Mouse (Mus musculus) lung, adult 2 months (tissue): ENCODE measurements at regions not wholly inside any gene's neighbourhood (a gene's known extent, or its start where the extent isn't known, plus 50 kb on each side); places are given as distances from the start of the nearest gene placed in this dataset.

Experiments
- DNase-seq: peaks from one replicate; pipeline ENCODE4 v3.0.0; 2022
- H3K4me1 ChIP-seq: fragments of 200-500 bp; 2 replicates; pipeline ENCODE4 v1.6.1; 2011; ENCODE audit warnings: low read length; ENCODE audit not compliant: control insufficient read depth, insufficient read depth
- H3K4me3 ChIP-seq: fragments of 200-500 bp; replicated peaks from 2 replicates; pipeline ENCODE3; 2011; ENCODE audit warnings: low read depth, mild to moderate bottlenecking, control low read depth, low read length; ENCODE audit errors: extremely low read depth
- CTCF ChIP-seq: fragments of 200-500 bp; IDR thresholded peaks from 2 replicates; pipeline ENCODE4 v1.5.1; 2011; ENCODE audit warnings: mild to moderate bottlenecking, low read length, control low read depth; ENCODE audit not compliant: insufficient read depth
- POLR2A ChIP-seq: fragments of 200-500 bp; IDR thresholded peaks from 2 replicates; pipeline ENCODE4 v1.6.1; 2011; ENCODE audit warnings: low read depth, mild to moderate bottlenecking, control low read depth, low read length, borderline replicate concordance; ENCODE audit errors: extremely low read depth
- WGBS: fragments of 180-500 bp; shearing (Covaris S2); methylation state at CpG from one replicate; pipeline ENCODE4 v1.1.7; 2018; 5-methylcytosine and 5-hydroxymethylcytosine counted together

DNA sequence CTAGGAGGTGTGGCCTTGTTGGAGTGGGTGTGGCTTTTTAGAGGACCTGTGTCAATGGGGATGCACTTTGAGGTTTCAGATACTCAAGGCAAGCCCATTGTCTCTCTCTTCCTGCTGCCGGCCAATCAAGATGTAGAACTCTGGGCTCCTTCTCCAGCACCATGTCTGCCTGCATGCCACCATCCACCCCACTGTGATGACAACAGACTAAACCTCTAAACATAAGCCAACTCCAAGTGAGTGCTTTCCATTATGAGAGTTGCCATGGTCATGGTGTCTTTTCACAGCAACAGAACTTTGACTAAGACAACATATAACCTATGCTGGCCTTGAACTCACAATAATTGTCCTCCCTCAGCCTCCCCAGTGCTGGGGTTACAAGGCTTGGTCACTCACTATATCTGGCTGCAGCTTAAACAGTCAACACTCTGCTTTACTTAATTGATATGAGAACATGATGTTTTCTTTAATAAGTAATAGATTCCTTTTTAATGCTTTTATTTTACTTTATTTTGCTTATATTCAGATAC lies 246.7 kb upstream of the Tsc22d2 start:
- DNase-seq = no peak
- TF ChIP-seq CTCF (no peak), POLR2A (no peak)
- Histone ChIP-seq H3K4me3 (no peak overlapping the region), H3K4me1 (no peaks in the 10 kb centered on the region)
- WGBS = 86% methylated on average over 1 of the region's 1 CpGs

GRCm38 (mm10) chr3:58168522-58169185 lies 245.9 kb upstream of the Tsc22d2 start:
- Histone ChIP-seq H3K4me1 (no peaks in the 10 kb centered on the region), H3K4me3 (no peak overlapping the region)
- WGBS = 60% methylated on average over 14 of the region's 14 CpGs
- no peak for DNase-seq
- TF ChIP-seq CTCF (no peak), POLR2A (no peak)

GRCm38 (mm10) chr3:58169786-58170185 lies 244.7 kb upstream of the Tsc22d2 start:
- Histone ChIP-seq H3K4me3 (no peak overlapping the region), H3K4me1 (no peaks in the 10 kb centered on the region)
- WGBS = 90% methylated on average over 6 of the region's 6 CpGs
- no peak for TF ChIP-seq CTCF
- no peak for TF ChIP-seq POLR2A
- DNase-seq = no peak

- no peaks in the 10 kb centered on the region for H3K4me1 ChIP-seq
- WGBS = 73% methylated on average over 5 of the region's 5 CpGs
- no peak overlapping the region for H3K4me3 ChIP-seq
- TF ChIP-seq POLR2A (no peak), CTCF (no peak)
- DNase-seq = no peak
Observed at GRCm38 (mm10) chr3:58172096-58172495, 242.4 kb upstream of the Tsc22d2 start.

DNA sequence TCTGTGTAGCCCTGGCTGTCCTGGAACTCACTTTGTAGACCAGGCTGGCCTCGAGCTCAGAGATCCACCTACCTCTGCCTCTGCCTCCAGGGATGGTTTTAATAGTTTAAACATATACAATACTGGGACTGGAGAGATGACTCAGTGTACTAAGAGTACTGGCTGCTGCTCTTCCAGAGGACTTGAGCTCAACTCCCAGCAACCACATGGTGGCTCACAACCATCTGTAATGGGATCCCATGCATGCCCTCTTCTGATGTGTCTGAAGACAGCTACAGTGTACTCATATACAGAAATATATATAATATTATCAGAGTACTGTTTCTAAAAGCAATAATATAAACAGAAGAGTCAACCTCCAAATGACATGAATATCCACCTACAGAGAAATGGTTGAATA lies 240.7 kb upstream of the Tsc22d2 start:
- no peaks in the 10 kb centered on the region for H3K4me1 ChIP-seq
- no peak overlapping the region for H3K4me3 ChIP-seq
- 79% methylated on average over 1 of the region's 1 CpGs for WGBS
- DNase-seq = no peak
- TF ChIP-seq POLR2A (no peak), CTCF (no peak)

DNA sequence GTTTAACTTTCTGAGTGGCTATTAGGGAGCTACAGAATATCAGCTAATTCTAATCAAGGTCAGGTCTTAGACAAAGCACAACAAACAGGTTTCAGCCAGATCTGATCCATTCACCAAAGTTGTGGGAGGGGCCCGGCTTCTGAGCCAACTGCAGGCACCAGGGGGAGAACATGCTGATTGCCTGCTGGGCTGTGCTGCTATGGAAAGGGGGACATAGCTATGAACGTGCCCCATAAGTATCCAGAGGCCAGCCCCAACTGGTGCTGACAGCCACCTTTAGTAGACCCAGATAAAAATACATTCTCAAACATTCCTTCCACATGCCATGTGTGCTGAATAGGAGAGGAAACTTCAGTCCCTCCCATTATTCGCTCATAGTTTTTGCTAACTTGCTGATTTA lies 232.8 kb upstream of the Tsc22d2 start:
- H3K4me1 ChIP-seq = no peaks in the 10 kb centered on the region
- no peak for DNase-seq
- TF ChIP-seq CTCF (no peak), POLR2A (no peak)
- no peak overlapping the region for H3K4me3 ChIP-seq
- WGBS = 54% methylated on average over 3 of the region's 3 CpGs

DNA sequence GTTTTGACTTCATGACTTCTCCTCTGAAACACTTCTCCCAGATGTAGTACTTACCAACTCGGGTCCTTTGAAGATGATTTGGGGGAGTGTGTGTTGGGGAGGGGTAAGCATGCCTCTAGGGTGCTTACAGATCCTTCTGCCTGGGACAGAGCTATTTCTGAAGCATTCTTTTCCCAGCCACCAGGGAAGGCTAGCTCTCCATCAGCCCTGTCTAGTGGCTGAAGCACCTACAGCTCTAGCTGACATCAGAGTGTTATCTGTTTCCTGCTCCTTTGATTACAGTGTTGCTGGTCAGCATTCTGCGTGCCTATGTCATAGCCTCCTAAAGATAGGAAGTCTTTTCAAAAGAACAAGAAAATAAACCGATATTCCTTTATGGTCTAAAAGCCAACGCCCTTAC lies 232.2 kb upstream of the Tsc22d2 start:
- TF ChIP-seq CTCF = no peak
- TF ChIP-seq POLR2A = no peak
- 44% methylated on average over 4 of the region's 4 CpGs for WGBS
- Histone ChIP-seq H3K4me3 (no peak overlapping the region), H3K4me1 (no peaks in the 10 kb centered on the region)
- no peak for DNase-seq

- 23% methylated on average over 3 of the region's 3 CpGs for WGBS
- DNase-seq = no peak
- no peak for TF ChIP-seq CTCF
- no peak for TF ChIP-seq POLR2A
- Histone ChIP-seq H3K4me1 (no peaks in the 10 kb centered on the region), H3K4me3 (no peak overlapping the region)
Observed at GRCm38 (mm10) chr3:58183279-58183678, 231.2 kb upstream of the Tsc22d2 start.

GRCm38 (mm10) chr3:58200462-58200861 lies 214.1 kb upstream of the Tsc22d2 start:
- WGBS = 89% methylated on average over 6 of the region's 6 CpGs
- Histone ChIP-seq H3K4me3 (no peak overlapping the region), H3K4me1 (no peaks in the 10 kb centered on the region)
- no peak for DNase-seq
- TF ChIP-seq POLR2A (no peak), CTCF (no peak)

GRCm38 (mm10) chr3:58202816-58203215 lies 211.7 kb upstream of the Tsc22d2 start:
- no peaks in the 10 kb centered on the region for H3K4me1 ChIP-seq
- H3K4me3 ChIP-seq = no peak overlapping the region
- TF ChIP-seq POLR2A (no peak), CTCF (no peak)
- no peak for DNase-seq
- 41% methylated on average over 5 of the region's 5 CpGs for WGBS

DNA sequence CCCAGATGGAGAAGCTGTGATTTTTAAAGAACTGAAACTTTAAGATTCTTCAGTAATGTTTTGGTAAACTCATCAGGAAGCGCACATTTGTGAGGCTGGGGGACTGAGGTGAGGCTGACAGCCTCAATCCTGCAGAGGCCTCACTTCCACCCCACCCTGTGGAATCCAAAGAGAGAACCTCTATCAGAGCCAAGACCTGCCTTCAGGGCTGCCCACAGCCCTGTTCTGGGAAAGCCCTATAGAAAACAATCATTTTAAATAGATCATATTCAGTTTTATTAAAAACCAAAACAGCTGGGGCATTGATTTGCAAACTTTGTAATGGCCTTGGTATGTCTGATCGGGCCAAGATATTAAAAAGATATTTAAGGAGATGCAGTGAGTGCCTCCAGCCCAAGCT lies 210.7 kb upstream of the Tsc22d2 start:
- no peak overlapping the region for H3K4me3 ChIP-seq
- DNase-seq = no peak
- no peaks in the 10 kb centered on the region for H3K4me1 ChIP-seq
- 78% methylated on average over 2 of the region's 2 CpGs for WGBS
- TF ChIP-seq CTCF (no peak), POLR2A (no peak)
